Mouse (Mus musculus): ENCODE measurements around the gene Zfp628. TPM values are rescaled to one million over a fixed set of nuclear protein-coding genes. Genes with fewer than 3 reads are reported as not detected.

Zfp628 gene
- polyA plus RNA-seq, 1 experiment: 40.2 TPM

GRCm38 (mm10) chr7:4924891-4925301 is 9.9 kb downstream of the Zfp628 start:
- 14% methylated on average over 4 of the region's 4 CpGs for WGBS
- H3K27ac ChIP-seq (ENCODE audit: control insufficient read depth, insufficient read depth, low read length): no peak overlapping the region

GRCm38 (mm10) chr7:4925441-4926381 is 10.7 kb downstream of the Zfp628 start, which contains the start of gene Ssc5d:
Ssc5d (plus strand) TSS chr7:4925785.
- WGBS: 49% methylated on average over 6 of the region's 6 CpGs
- no peak within 1 kb of the TSS for H3K27ac ChIP-seq (ENCODE audit: control insufficient read depth, insufficient read depth, low read length)
- H3K4me1 ChIP-seq (replicated peaks; ENCODE audit: control insufficient read depth, insufficient read depth, low read length): peaks cover 14% of the 10 kb centered on the region
- H3K36me3 ChIP-seq (ENCODE audit: control insufficient read depth, insufficient read depth, low read length): 0 out of 2 replicates have a peak, but pooled peaks cover under 1% of the 10 kb centered on the region
- H3K4me3 ChIP-seq (ENCODE audit: control insufficient read depth, insufficient read depth, low read length): no peak within 1 kb of the TSS
- DNase-seq: no peak
- peaks cover 11% of the 10 kb centered on the region for H3K27me3 ChIP-seq (ENCODE audit: control insufficient read depth, insufficient read depth, low read length)
- TF ChIP-seq CTCF (IDR thresholded peaks at IDR 0.05; ENCODE audit: borderline replicate concordance, control insufficient read depth, extremely low read depth, insufficient read depth, low read length, poor library complexity): no peak
- TF ChIP-seq POLR2A (IDR thresholded peaks at IDR 0.05; ENCODE audit: control insufficient read depth, extremely low read depth, insufficient read depth, low read length, poor library complexity): no peak

More at GRCm38 (mm10) chr7:4924891-4925301, 9.9 kb downstream of the Zfp628 start:
- H3K4me1 ChIP-seq (replicated peaks; ENCODE audit: control insufficient read depth, insufficient read depth, low read length): peaks cover 14% of the 10 kb centered on the region
- H3K4me3 ChIP-seq (ENCODE audit: control insufficient read depth, insufficient read depth, low read length): no peak overlapping the region
- peaks cover 11% of the 10 kb centered on the region for H3K27me3 ChIP-seq (ENCODE audit: control insufficient read depth, insufficient read depth, low read length)
- H3K36me3 ChIP-seq (ENCODE audit: control insufficient read depth, insufficient read depth, low read length): peaks cover 9% of the 10 kb centered on the region; the same call in 1 of the 2 replicates
- DNase-seq: no peak
- TF ChIP-seq POLR2A (IDR thresholded peaks at IDR 0.05; ENCODE audit: control insufficient read depth, extremely low read depth, insufficient read depth, low read length, poor library complexity) (no peak), CTCF (IDR thresholded peaks at IDR 0.05; ENCODE audit: borderline replicate concordance, control insufficient read depth, extremely low read depth, insufficient read depth, low read length, poor library complexity) (no peak)

GRCm38 (mm10) chr7:4926849-4927248 is 11.8 kb downstream of the Zfp628 start:
- WGBS: 87% methylated on average over 16 of the region's 16 CpGs
- no peak for TF ChIP-seq POLR2A (IDR thresholded peaks at IDR 0.05; ENCODE audit: control insufficient read depth, extremely low read depth, insufficient read depth, low read length, poor library complexity)
- no peak for TF ChIP-seq CTCF (IDR thresholded peaks at IDR 0.05; ENCODE audit: borderline replicate concordance, control insufficient read depth, extremely low read depth, insufficient read depth, low read length, poor library complexity)
- no peak for DNase-seq
- Histone ChIP-seq H3K27me3 (ENCODE audit: control insufficient read depth, insufficient read depth, low read length) (peaks cover 11% of the 10 kb centered on the region), H3K27ac (ENCODE audit: control insufficient read depth, insufficient read depth, low read length) (no peak overlapping the region), H3K4me3 (ENCODE audit: control insufficient read depth, insufficient read depth, low read length) (no peak overlapping the region), H3K36me3 (ENCODE audit: control insufficient read depth, insufficient read depth, low read length) (no peaks in the 10 kb centered on the region), H3K4me1 (replicated peaks; ENCODE audit: control insufficient read depth, insufficient read depth, low read length) (peaks cover 14% of the 10 kb centered on the region)

- Histone ChIP-seq H3K27ac (ENCODE audit: control insufficient read depth, insufficient read depth, low read length) (no peak overlapping the region), H3K4me3 (ENCODE audit: control insufficient read depth, insufficient read depth, low read length) (no peak overlapping the region)
- WGBS: 72% methylated on average over 8 of the region's 8 CpGs
Measured at GRCm38 (mm10) chr7:4927711-4928110, 12.7 kb downstream of the Zfp628 start.

GRCm38 (mm10) chr7:4928323-4928722 is 13.3 kb downstream of the Zfp628 start:
- Histone ChIP-seq H3K36me3 (ENCODE audit: control insufficient read depth, insufficient read depth, low read length) (no peaks in the 10 kb centered on the region), H3K4me3 (ENCODE audit: control insufficient read depth, insufficient read depth, low read length) (no peak overlapping the region), H3K27ac (ENCODE audit: control insufficient read depth, insufficient read depth, low read length) (no peak overlapping the region), H3K27me3 (ENCODE audit: control insufficient read depth, insufficient read depth, low read length) (peaks cover 11% of the 10 kb centered on the region), H3K4me1 (replicated peaks; ENCODE audit: control insufficient read depth, insufficient read depth, low read length) (0 out of 2 replicates have a peak, but pooled peaks cover 4% of the 10 kb centered on the region)
- DNase-seq: no peak
- no peak for TF ChIP-seq POLR2A (IDR thresholded peaks at IDR 0.05; ENCODE audit: control insufficient read depth, extremely low read depth, insufficient read depth, low read length, poor library complexity)
- TF ChIP-seq CTCF (IDR thresholded peaks at IDR 0.05; ENCODE audit: borderline replicate concordance, control insufficient read depth, extremely low read depth, insufficient read depth, low read length, poor library complexity): no peak
- 88% methylated on average over 17 of the region's 17 CpGs for WGBS

More at GRCm38 (mm10) chr7:4927711-4928110, 12.7 kb downstream of the Zfp628 start:
- Histone ChIP-seq H3K36me3 (ENCODE audit: control insufficient read depth, insufficient read depth, low read length) (no peaks in the 10 kb centered on the region), H3K4me1 (replicated peaks; ENCODE audit: control insufficient read depth, insufficient read depth, low read length) (peaks cover 10% of the 10 kb centered on the region), H3K27me3 (ENCODE audit: control insufficient read depth, insufficient read depth, low read length) (peaks cover 11% of the 10 kb centered on the region)
- no peak for DNase-seq
- TF ChIP-seq POLR2A (IDR thresholded peaks at IDR 0.05; ENCODE audit: control insufficient read depth, extremely low read depth, insufficient read depth, low read length, poor library complexity) (no peak), CTCF (IDR thresholded peaks at IDR 0.05; ENCODE audit: borderline replicate concordance, control insufficient read depth, extremely low read depth, insufficient read depth, low read length, poor library complexity) (no peak)

GRCm38 (mm10) chr7:4933103-4933502 is 18.1 kb downstream of the Zfp628 start:
- Histone ChIP-seq H3K36me3 (ENCODE audit: control insufficient read depth, insufficient read depth, low read length) (no peaks in the 10 kb centered on the region), H3K27me3 (ENCODE audit: control insufficient read depth, insufficient read depth, low read length) (no peaks in the 10 kb centered on the region), H3K4me1 (replicated peaks; ENCODE audit: control insufficient read depth, insufficient read depth, low read length) (no peaks in the 10 kb centered on the region), H3K4me3 (ENCODE audit: control insufficient read depth, insufficient read depth, low read length) (no peak overlapping the region), H3K27ac (ENCODE audit: control insufficient read depth, insufficient read depth, low read length) (no peak overlapping the region)
- DNase-seq: no peak
- WGBS: 63% methylated on average over 12 of the region's 12 CpGs
- TF ChIP-seq CTCF (IDR thresholded peaks at IDR 0.05; ENCODE audit: borderline replicate concordance, control insufficient read depth, extremely low read depth, insufficient read depth, low read length, poor library complexity): no peak
